Comparison of ENCODE assay signal across 20 mouse cellular contexts in genomic region chr8:119794689-119795088, GRCm38 (mm10).
"Had no signal": no experiment of that assay in that cellular context is flagged by ENCODE, and none has a peak within 500 bp of the region (broad histone marks: within the 10 kb centered on the region; RNA-seq: fewer than 3 reads in every experiment).

No protein-coding gene starts in this region.

- ATAC-seq: intestine, postnatal 0 days; lung, postnatal 0 days; midbrain, embryonic 15.5 days had no signal

- H3K4me3 ChIP-seq: limb, embryonic 13.5 days; liver, embryonic 13.5 days; megakaryocyte, embryonic 14.5 days; midbrain, embryonic 15.5 days; neural tube, embryonic 12.5 days; neural tube, embryonic 15.5 days; stomach, embryonic 15.5 days had no signal

- H3K9ac ChIP-seq: limb, embryonic 13.5 days; liver, embryonic 13.5 days; lung, embryonic 14.5 days; midbrain, embryonic 15.5 days; neural tube, embryonic 12.5 days; neural tube, embryonic 15.5 days; stomach, embryonic 15.5 days had no signal

- H3K9me3 ChIP-seq: limb, embryonic 13.5 days; liver, embryonic 13.5 days; megakaryocyte, embryonic 14.5 days; midbrain, embryonic 15.5 days; neural tube, embryonic 12.5 days; neural tube, embryonic 15.5 days; stomach, embryonic 15.5 days had no signal

- H3K36me3 ChIP-seq: limb, embryonic 13.5 days; liver, embryonic 13.5 days; midbrain, embryonic 15.5 days; neural tube, embryonic 12.5 days; neural tube, embryonic 15.5 days; stomach, embryonic 15.5 days had no signal

- DNase-seq: kidney, adult 8-10 months; kidney, postnatal 10 days; left cerebral cortex, postnatal 4 days; liver; liver, embryonic 13.5 days; lung, embryonic 14.5 days; right cerebral cortex, adult 18-20 months; right cerebral cortex, postnatal 14 days; right cerebral cortex, postnatal 4 days; thymus, postnatal 25 days had no signal

- H3K27ac ChIP-seq: limb, embryonic 13.5 days; liver, embryonic 13.5 days; macrophage; midbrain, embryonic 15.5 days; neural tube, embryonic 12.5 days; neural tube, embryonic 15.5 days; stomach, embryonic 15.5 days had no signal

- H3K27me3 ChIP-seq: limb, embryonic 13.5 days; liver, embryonic 13.5 days; midbrain, embryonic 15.5 days; neural tube, embryonic 12.5 days; neural tube, embryonic 15.5 days; stomach, embryonic 15.5 days had no signal

- H3K4me2 ChIP-seq: limb, embryonic 13.5 days; liver, embryonic 13.5 days; lung, embryonic 14.5 days; midbrain, embryonic 11.5 days; midbrain, embryonic 15.5 days; neural tube, embryonic 12.5 days; neural tube, embryonic 15.5 days; stomach, embryonic 15.5 days had no signal
